Mouse (Mus musculus): Measurements from ENCODE around the gene Rpl28.

DNA sequence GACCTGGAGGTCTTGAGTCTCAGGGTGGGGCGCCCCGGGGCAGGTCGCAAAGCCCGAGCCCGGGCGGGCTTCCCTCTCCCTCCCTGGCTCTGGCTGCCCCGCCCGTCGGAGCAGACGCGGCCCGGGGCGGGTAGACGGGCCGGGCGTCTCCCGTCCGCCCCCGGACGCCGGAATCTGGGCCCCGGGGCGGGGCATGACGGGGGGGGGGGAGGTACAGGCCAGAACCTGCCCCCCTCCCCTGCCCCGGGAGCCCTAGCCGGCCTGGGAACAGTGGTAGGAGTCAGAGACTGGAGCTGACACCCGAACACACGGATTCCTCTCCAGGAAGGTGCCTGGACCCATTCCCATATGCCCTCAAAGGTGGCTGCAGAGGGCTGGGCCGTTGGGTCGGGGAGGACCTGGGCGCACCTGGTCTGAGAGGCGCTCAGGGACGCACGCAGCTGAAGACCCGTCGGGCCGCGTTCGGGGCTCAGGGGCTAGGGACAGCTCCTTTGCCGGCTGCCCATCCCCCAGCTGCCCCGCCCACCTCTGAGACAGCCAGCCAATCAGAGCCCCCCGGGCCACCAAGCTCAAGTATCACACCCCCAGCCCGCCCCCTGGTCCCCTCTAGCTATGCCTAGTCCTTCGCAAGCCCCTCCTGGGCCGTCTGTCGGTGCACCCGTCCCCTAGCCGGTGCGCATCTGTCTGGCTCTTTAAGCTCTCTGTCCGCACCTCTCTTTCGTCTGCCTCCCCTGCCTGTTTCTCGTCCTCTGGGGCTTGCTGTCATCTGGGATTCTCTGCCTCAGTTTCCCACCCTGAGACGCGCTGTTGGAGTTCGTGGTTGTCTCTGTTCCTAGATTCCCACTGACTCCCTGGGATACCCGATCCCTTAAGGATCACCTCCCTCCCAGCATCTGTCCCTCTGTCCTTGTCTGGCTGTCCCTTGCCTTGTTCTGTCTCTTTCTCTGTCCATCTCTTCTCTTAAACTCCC, 15.5 kb upstream of the Rpl28 start:
- TF ChIP-seq MYOG (IDR thresholded peaks at IDR 0.05; ENCODE audit: control insufficient read depth in 1 of 3, insufficient read depth in 1 of 3, insufficient read length in 2 of 3, low read depth in 2 of 3) (no peak), POLR2A (IDR thresholded peaks at IDR 0.05; ENCODE audit: insufficient read length, low read depth) (peak; percentile 50), CEBPB (IDR thresholded peaks at IDR 0.05; ENCODE audit: insufficient read depth, poor library complexity, severe bottlenecking) (no peak), REST (IDR thresholded peaks at IDR 0.05; ENCODE audit: insufficient read depth, insufficient read length) (no peak), MAX (IDR thresholded peaks at IDR 0.05; ENCODE audit: low read depth) (no peak), USF1 (IDR thresholded peaks at IDR 0.05; ENCODE audit: low read depth) (no peak)
